Mouse (Mus musculus) megakaryocyte-erythroid progenitor cell, adult 5 weeks (primary cell): Measurements from ENCODE around the gene Ltv1. TPM values are rescaled to one million over a fixed set of nuclear protein-coding genes. Genes with fewer than 3 reads are reported as not detected.

Experiments used
- polyA plus RNA-seq: library from polyadenylated mRNA; stranded (reverse); fragments of >175 nt; gene quantifications from 2 replicates; pipeline ENCODE4 v1.2.3, GENCODE M21; 2012

Gene Ltv1
- 36.4 and 44.4 TPM in 2 replicates for polyA plus RNA-seq

GRCm38 (mm10) chr10:13192731-13193351, at the start of gene Ltv1:
Gene Ltv1, minus strand, starts transcription at chr10:13193168.

GRCm38 (mm10) chr10:13177973-13178624, 14.9 kb downstream of the Ltv1 start, which contains the start of gene Zc2hc1b:
Gene Zc2hc1b, minus strand, starts transcription at chr10:13178023.

Other genes starting within 250 kb of the Ltv1 start
- 10.2 and 12.2 TPM in 2 replicates for gene Stx11, start 228.9 kb downstream of the Ltv1 start, polyA plus RNA-seq
- 74.8 and 87.6 TPM in 2 replicates for gene Sf3b5, start 187.8 kb downstream of the Ltv1 start, polyA plus RNA-seq
- 0.32 and 0.53 TPM in 2 replicates for gene Plagl1, start 132.7 kb downstream of the Ltv1 start, polyA plus RNA-seq
- not detected in 2 replicates for gene Zc2hc1b, start 15.1 kb downstream of the Ltv1 start, polyA plus RNA-seq